Mouse (Mus musculus) spleen, postnatal 10 days (tissue): Measurements from ENCODE around the gene Hoxc13.

Experiments used
- DNase-seq, 2 experiments: peaks; one replicate each; pipeline ENCODE4 v3.0.0; 2021 to 2022; ENCODE audit warnings: low spot score in 2 of 2

Hoxc13 gene

GRCm38 (mm10) chr15:102963671-102964640 is 43.1 kb downstream of the Hoxc13 start:
- no peak for DNase-seq

- DNase-seq, result no peak
Measured at GRCm38 (mm10) chr15:102965003-102965891, 44.3 kb downstream of the Hoxc13 start.

- DNase-seq, result peak in 1 of 2 experiments; percentile 71
Measured at GRCm38 (mm10) chr15:102965892-102966775, 45.2 kb downstream of the Hoxc13 start.

- DNase-seq, result no peak
Measured at GRCm38 (mm10) chr15:102966776-102967311, 45.9 kb downstream of the Hoxc13 start, which contains the start of gene Hoxc10. Gene Hoxc10, plus strand, starts transcription at chr15:102966796.

GRCm38 (mm10) chr15:102967312-102967510 is 46.3 kb downstream of the Hoxc13 start, which contains the start of gene Hoxc5:
Gene Hoxc5, plus strand, starts transcription at chr15:102967443.
- DNase-seq, result no peak

GRCm38 (mm10) chr15:102967511-102968397 is 46.9 kb downstream of the Hoxc13 start:
- no peak for DNase-seq

- no peak for DNase-seq
Measured at GRCm38 (mm10) chr15:102969296-102969695, 48.4 kb downstream of the Hoxc13 start.

GRCm38 (mm10) chr15:102970740-102971139 is 49.8 kb downstream of the Hoxc13 start:
- DNase-seq, result no peak

GRCm38 (mm10) chr15:102972254-102972653 is 51.4 kb downstream of the Hoxc13 start:
- DNase-seq, result no peak

GRCm38 (mm10) chr15:102972753-102973152 is 51.9 kb downstream of the Hoxc13 start:
- no peak for DNase-seq

- no peak for DNase-seq
Measured at GRCm38 (mm10) chr15:102975034-102975433, 54.1 kb downstream of the Hoxc13 start.

- DNase-seq, result no peak
Measured at GRCm38 (mm10) chr15:102975688-102976111, 54.8 kb downstream of the Hoxc13 start.

- no peak for DNase-seq
Measured at GRCm38 (mm10) chr15:102976171-102976570, 55.3 kb downstream of the Hoxc13 start, which contains the start of gene Hoxc9. Gene Hoxc9, plus strand, starts transcription at chr15:102976439.

- no peak for DNase-seq
Measured at GRCm38 (mm10) chr15:102976631-102977422, 55.9 kb downstream of the Hoxc13 start.

GRCm38 (mm10) chr15:102977423-102977974 is 56.6 kb downstream of the Hoxc13 start:
- DNase-seq, result no peak
